Mouse (Mus musculus) erythroblast, embryonic 14.5 days (primary cell): ENCODE results near the gene Cadps2. TPM values are rescaled to one million over a fixed set of nuclear protein-coding genes. Genes with fewer than 3 reads are reported as not detected.

Experiments
- H3K27me3 ChIP-seq: 2 replicates; pipeline ENCODE4 v1.6.1; 2012; ENCODE audit warnings: inconsistent platforms; ENCODE audit not compliant: control insufficient read depth
- H3K36me3 ChIP-seq: 2 replicates; pipeline ENCODE4 v1.6.1; 2012; ENCODE audit warnings: mild to moderate bottlenecking, inconsistent platforms; ENCODE audit not compliant: control insufficient read depth
- H3K4me1 ChIP-seq: 2 replicates; pipeline ENCODE4 v1.6.1; 2012; ENCODE audit warnings: inconsistent platforms; ENCODE audit not compliant: control insufficient read depth
- H3K4me3 ChIP-seq: replicated peaks from 2 replicates; pipeline ENCODE3; 2012; ENCODE audit warnings: moderate library complexity, mild to moderate bottlenecking, inconsistent platforms
- H3K9me3 ChIP-seq: 2 replicates; pipeline ENCODE4 v1.6.1; 2012; ENCODE audit warnings: low read length, inconsistent platforms, mixed read lengths; ENCODE audit not compliant: control insufficient read depth
- GATA1 ChIP-seq: IDR thresholded peaks from 2 replicates; pipeline ENCODE4 v1.6.1; 2012; ENCODE audit warnings: low read length, inconsistent platforms, mixed read lengths
- TAL1 ChIP-seq: IDR thresholded peaks from 3 replicates; pipeline ENCODE4 v1.6.1; 2012; ENCODE audit warnings: low read length, inconsistent platforms, mixed read lengths
- polyA plus RNA-seq: library from polyadenylated mRNA; stranded (reverse); fragments of >175 nt; gene quantifications from 2 replicates; pipeline ENCODE4 v1.2.3, GENCODE M21; 2012

Cadps2 gene
- polyA plus RNA-seq, 1 experiment = not detected

GRCm38 (mm10) chr6:23457748-23458147 lies 381.5 kb downstream of the Cadps2 start:
- Histone ChIP-seq H3K4me3 (no peak overlapping the region), H3K4me1 (no peaks in the 10 kb centered on the region), H3K27me3 (no peaks in the 10 kb centered on the region), H3K9me3 (no peaks in the 10 kb centered on the region), H3K36me3 (no peaks in the 10 kb centered on the region)
- TF ChIP-seq GATA1 (no peak), TAL1 (no peak)

GRCm38 (mm10) chr6:23453907-23454306 lies 385.3 kb downstream of the Cadps2 start:
- Histone ChIP-seq H3K9me3 (no peaks in the 10 kb centered on the region), H3K4me3 (no peak overlapping the region), H3K27me3 (no peaks in the 10 kb centered on the region), H3K4me1 (no peaks in the 10 kb centered on the region), H3K36me3 (no peaks in the 10 kb centered on the region)
- no peak for TF ChIP-seq GATA1
- TF ChIP-seq TAL1 = no peak

- TF ChIP-seq GATA1 (no peak), TAL1 (no peak)
- H3K9me3 ChIP-seq = no peaks in the 10 kb centered on the region
- H3K4me3 ChIP-seq = no peak overlapping the region
- H3K27me3 ChIP-seq = no peaks in the 10 kb centered on the region
- H3K4me1 ChIP-seq = no peaks in the 10 kb centered on the region
- no peaks in the 10 kb centered on the region for H3K36me3 ChIP-seq
Measured at GRCm38 (mm10) chr6:23439897-23440296, 399.3 kb downstream of the Cadps2 start.

- Histone ChIP-seq H3K9me3 (no peaks in the 10 kb centered on the region; the same call in 1 of the 2 replicates), H3K4me1 (no peaks in the 10 kb centered on the region), H3K27me3 (no peaks in the 10 kb centered on the region), H3K36me3 (no peaks in the 10 kb centered on the region), H3K4me3 (no peak overlapping the region)
- TF ChIP-seq GATA1 (no peak), TAL1 (no peak)
Measured at GRCm38 (mm10) chr6:23410256-23411049, 428.8 kb downstream of the Cadps2 start.

GRCm38 (mm10) chr6:23394131-23394530 lies 445.1 kb downstream of the Cadps2 start:
- Histone ChIP-seq H3K4me1 (no peaks in the 10 kb centered on the region), H3K9me3 (peaks cover 3% of the 10 kb centered on the region), H3K4me3 (no peak overlapping the region), H3K27me3 (no peaks in the 10 kb centered on the region), H3K36me3 (no peaks in the 10 kb centered on the region)
- TF ChIP-seq TAL1 (no peak), GATA1 (no peak)

DNA sequence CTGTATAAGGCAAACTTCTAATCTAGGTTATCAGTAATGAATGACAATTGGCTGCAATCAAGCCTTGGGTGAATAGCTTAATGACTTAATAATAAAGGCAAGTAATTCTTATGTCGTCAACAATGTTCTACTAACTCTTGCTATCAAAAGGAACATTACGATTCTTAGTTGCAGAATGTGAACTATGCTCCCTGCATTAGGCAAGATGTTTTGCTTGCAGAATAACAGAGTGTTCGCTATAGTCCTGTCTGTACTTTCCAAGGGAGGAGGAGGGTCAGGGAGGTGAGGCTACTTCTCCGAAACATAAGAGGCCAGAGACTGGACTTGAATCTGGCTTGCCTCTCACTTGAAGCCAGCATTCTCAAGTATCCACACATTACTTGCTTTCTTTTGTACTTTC lies 446.5 kb downstream of the Cadps2 start:
- Histone ChIP-seq H3K9me3 (peaks cover 3% of the 10 kb centered on the region), H3K4me1 (no peaks in the 10 kb centered on the region), H3K36me3 (no peaks in the 10 kb centered on the region), H3K4me3 (no peak overlapping the region), H3K27me3 (no peaks in the 10 kb centered on the region)
- TF ChIP-seq GATA1 (no peak), TAL1 (no peak)

DNA sequence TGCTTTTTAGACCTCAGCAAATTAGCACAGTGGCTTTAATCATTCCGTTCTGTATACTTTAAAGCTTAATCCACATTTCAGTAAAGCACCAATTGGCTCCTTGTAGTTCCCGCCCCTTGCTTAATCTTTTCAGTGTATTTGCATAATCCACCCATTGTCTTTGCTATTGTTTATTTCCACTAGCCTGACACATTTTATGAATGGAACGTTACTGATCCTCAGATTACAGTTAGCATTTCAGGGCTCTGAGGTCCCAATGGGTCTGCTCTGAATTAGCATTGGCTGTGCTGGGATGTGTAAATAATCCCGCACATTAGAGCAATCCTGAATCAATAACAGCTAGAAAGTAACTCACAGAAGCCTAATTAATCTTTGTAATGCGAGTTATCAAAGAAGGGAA lies 452.5 kb downstream of the Cadps2 start:
- Histone ChIP-seq H3K9me3 (no peaks in the 10 kb centered on the region), H3K4me3 (no peak overlapping the region), H3K4me1 (no peaks in the 10 kb centered on the region), H3K36me3 (no peaks in the 10 kb centered on the region), H3K27me3 (no peaks in the 10 kb centered on the region)
- no peak for TF ChIP-seq GATA1
- TF ChIP-seq TAL1 = no peak

GRCm38 (mm10) chr6:23383004-23383347 lies 456.2 kb downstream of the Cadps2 start:
- no peak for TF ChIP-seq GATA1
- Histone ChIP-seq H3K4me1 (no peaks in the 10 kb centered on the region), H3K36me3 (no peaks in the 10 kb centered on the region), H3K4me3 (no peak overlapping the region), H3K9me3 (no peaks in the 10 kb centered on the region), H3K27me3 (no peaks in the 10 kb centered on the region)

DNA sequence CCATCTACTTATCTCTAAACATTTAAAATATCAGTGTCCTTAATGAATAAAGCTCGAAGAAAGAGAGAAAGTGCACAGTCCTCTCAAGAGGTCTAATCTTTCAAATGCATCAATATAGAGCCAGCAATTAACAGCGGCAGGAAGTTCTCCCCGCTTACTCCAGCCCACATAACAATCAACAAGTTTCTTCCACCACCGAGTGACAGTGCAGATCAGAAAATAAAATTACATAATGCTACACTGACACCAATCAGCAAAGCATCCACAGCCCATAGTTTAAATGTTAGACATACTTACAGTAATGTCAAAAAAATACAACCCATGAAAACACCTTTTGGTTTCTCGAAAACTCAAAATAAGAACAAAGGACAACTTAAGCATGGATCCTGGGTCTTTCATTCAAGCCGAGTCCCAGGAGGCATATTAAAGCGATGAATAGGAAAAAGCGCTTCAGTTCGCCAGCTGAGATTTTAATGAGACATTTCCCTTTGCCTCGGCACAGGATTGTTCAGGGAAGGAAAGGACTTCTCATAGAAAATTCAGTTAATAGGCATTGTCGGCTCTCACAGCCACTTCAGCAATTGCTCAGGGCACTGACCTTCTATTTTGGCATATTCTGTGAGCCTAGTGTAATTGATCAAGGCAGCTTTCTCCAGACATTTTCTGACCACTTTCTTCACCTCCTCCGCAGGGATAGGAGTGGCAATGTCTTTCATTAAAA lies 456.8 kb downstream of the Cadps2 start:
- H3K36me3 ChIP-seq = no peaks in the 10 kb centered on the region
- no peaks in the 10 kb centered on the region for H3K27me3 ChIP-seq
- H3K9me3 ChIP-seq = no peaks in the 10 kb centered on the region
- H3K4me1 ChIP-seq = no peaks in the 10 kb centered on the region
- no peak overlapping the region for H3K4me3 ChIP-seq
- no peak for TF ChIP-seq GATA1

- no peaks in the 10 kb centered on the region for H3K27me3 ChIP-seq
- no peaks in the 10 kb centered on the region for H3K4me1 ChIP-seq
- no peak for TF ChIP-seq GATA1
- TF ChIP-seq TAL1 = no peak
- H3K9me3 ChIP-seq = peaks cover 2% of the 10 kb centered on the region; the same call in 1 of the 2 replicates
- H3K36me3 ChIP-seq = no peaks in the 10 kb centered on the region
- no peak overlapping the region for H3K4me3 ChIP-seq
Measured at GRCm38 (mm10) chr6:23376327-23376726, 462.9 kb downstream of the Cadps2 start.
